Mouse (Mus musculus) limb, embryonic 14.5 days (tissue): ENCODE data around the gene Tbcb. TPM values are rescaled to one million over a fixed set of nuclear protein-coding genes. Genes with fewer than 3 reads are reported as not detected.
A peak's percentile ranks its signal among the peaks of the same experiment; 100 is the strongest.

ENCODE experiments used
- ATAC-seq: fragments of 200-750 bp; cut with Nextera tagmentation; 2 replicates; pipeline ENCODE4 v1.8.0; 2017; ENCODE audit warnings: low read depth, moderate number of reproducible peaks, moderate TSS enrichment; ENCODE audit not compliant: low FRiP score
- DNase-seq: peaks from one replicate; pipeline ENCODE4 v3.0.0-alpha.2; 2015; ENCODE audit warnings: low spot score
- H3K27ac ChIP-seq: fragments of 300-500 bp; sonication (generic); replicated peaks from 2 replicates; pipeline ENCODE4 v1.5.1; 2014; ENCODE audit warnings: low read depth, mild to moderate bottlenecking, low read length, moderate library complexity, mixed read lengths
- H3K27me3 ChIP-seq: fragments of 300-500 bp; sonication (generic); 2 replicates; pipeline ENCODE4 v1.6.1; 2014; ENCODE audit warnings: low read length, mixed read lengths; ENCODE audit not compliant: control insufficient read depth, insufficient read depth
- H3K36me3 ChIP-seq: fragments of 300-500 bp; sonication (generic); 2 replicates; pipeline ENCODE4 v1.6.1; 2014; ENCODE audit warnings: mild to moderate bottlenecking, low read length, moderate library complexity, mixed read lengths; ENCODE audit not compliant: control insufficient read depth, insufficient read depth
- H3K4me1 ChIP-seq: fragments of 300-500 bp; sonication (generic); 2 replicates; pipeline ENCODE4 v1.6.1; 2014; ENCODE audit warnings: antibody characterized with exemption, low read length, mixed read lengths; ENCODE audit not compliant: control insufficient read depth, insufficient read depth
- H3K4me2 ChIP-seq: fragments of 300-500 bp; sonication (generic); replicated peaks from 2 replicates; pipeline ENCODE4 v1.6.1; 2014; ENCODE audit warnings: low read depth, mild to moderate bottlenecking, low read length, moderate library complexity; ENCODE audit not compliant: severe bottlenecking
- H3K4me3 ChIP-seq: fragments of 300-500 bp; sonication (generic); replicated peaks from 2 replicates; pipeline ENCODE4 v1.5.1; 2014; ENCODE audit warnings: low read length
- H3K9ac ChIP-seq: fragments of 300-500 bp; sonication (generic); 2 replicates; pipeline ENCODE4 v1.6.1; 2014; ENCODE audit warnings: mild to moderate bottlenecking, low read depth, low read length, moderate library complexity; ENCODE audit not compliant: severe bottlenecking
- H3K9me3 ChIP-seq: fragments of 300-500 bp; sonication (generic); 2 replicates; pipeline ENCODE4 v1.6.1; 2016; ENCODE audit warnings: low read length; ENCODE audit not compliant: control insufficient read depth
- POLR2A ChIP-seq: fragments of 200-500 bp; IDR thresholded peaks from 2 replicates; pipeline ENCODE4 v1.8.0; 2012; ENCODE audit warnings: inconsistent platforms, mild to moderate bottlenecking, moderate library complexity, borderline replicate concordance; ENCODE audit not compliant: insufficient read depth, insufficient read length; ENCODE audit errors: extremely low read depth
- WGBS: fragments of 180-500 bp; shearing (Covaris S2); extraction: QIAGEN DNeasy Blood & Tissue Kit; methylation state at CpG from one replicate; pipeline ENCODE4 v1.1.7; 2014; 5-methylcytosine and 5-hydroxymethylcytosine counted together
- polyA plus RNA-seq, 2 experiments: library from polyadenylated mRNA; depleted of rRNA in 1 of 2; stranded (reverse) in 1 of 2; unstranded in 1 of 2; fragments of >200 nt; fragmentation: Nextera tagmentation in 1 of 2; extraction: Ambion mirVana in 1 of 2; gene quantifications; 2 replicates each; pipeline versions ENCODE4 v1.2.1 to v1.2.3; 2012 to 2014

The Tbcb gene
- polyA plus RNA-seq, 2 experiments = 90.3 to 185 TPM

- WGBS = 92% methylated on average over 15 of the region's 15 CpGs
- Histone ChIP-seq H3K4me3 (no peak overlapping the region), H3K27me3 (no peaks in the 10 kb centered on the region), H3K4me1 (peaks cover 10% of the 10 kb centered on the region), H3K36me3 (peaks cover 25% of the 10 kb centered on the region), H3K27ac (no peak overlapping the region), H3K9me3 (no peaks in the 10 kb centered on the region), H3K4me2 (no peak overlapping the region), H3K9ac (no peak overlapping the region)
- TF ChIP-seq POLR2A = no peak
- no peak for DNase-seq
- ATAC-seq = no peak
Measured at GRCm38 (mm10) chr7:30234276-30234858, 2.3 kb upstream of the Tbcb start.

GRCm38 (mm10) chr7:30233387-30233786, 1.3 kb upstream of the Tbcb start:
- ATAC-seq (no peak), DNase-seq (no peak)
- Histone ChIP-seq H3K4me3 (peak overlapping the region; percentile 80; the same call in 1 of the 2 replicates), H3K4me1 (peaks cover 10% of the 10 kb centered on the region), H3K27ac (no peak overlapping the region), H3K9me3 (no peaks in the 10 kb centered on the region), H3K36me3 (peaks cover 29% of the 10 kb centered on the region), H3K27me3 (no peaks in the 10 kb centered on the region), H3K4me2 (peak overlapping the region; percentile 82; the same call in 1 of the 2 replicates), H3K9ac (no peak overlapping the region)
- TF ChIP-seq POLR2A = no peak
- whole genome bisulfite sequencing = 87% methylated on average over 20 of the region's 20 CpGs

- peak overlapping the region; percentile 77 for H3K9ac ChIP-seq
- no peak for ATAC-seq
- 4% methylated on average over 24 of the region's 24 CpGs for WGBS
Measured at GRCm38 (mm10) chr7:30232631-30233148, 618 bp upstream of the Tbcb start.

GRCm38 (mm10) chr7:30231328-30231668, 774 bp downstream of the Tbcb start:
- no peak for TF ChIP-seq POLR2A
- DNase-seq = no peak
- H3K36me3 ChIP-seq = peaks cover 50% of the 10 kb centered on the region
- H3K27me3 ChIP-seq = no peaks in the 10 kb centered on the region
- H3K4me2 ChIP-seq = peak overlapping the region; percentile 82
- WGBS = 0% methylated on average over 16 of the region's 16 CpGs
- H3K4me1 ChIP-seq = peaks cover 10% of the 10 kb centered on the region
- H3K4me3 ChIP-seq = peak overlapping the region; percentile 80
- ATAC-seq = peak; percentile 31
- H3K9ac ChIP-seq = peak overlapping the region; percentile 77
- no peaks in the 10 kb centered on the region for H3K9me3 ChIP-seq
- 0 out of 2 replicates have a peak overlapping the region, but pooled peaks have one; percentile 38 for H3K27ac ChIP-seq

More at GRCm38 (mm10) chr7:30232631-30233148, 618 bp upstream of the Tbcb start:
- no peak for TF ChIP-seq POLR2A
- Histone ChIP-seq H3K27ac (peak overlapping the region; percentile 91), H3K9me3 (no peaks in the 10 kb centered on the region), H3K4me1 (peaks cover 10% of the 10 kb centered on the region), H3K4me2 (peak overlapping the region; percentile 82), H3K4me3 (peak overlapping the region; percentile 80), H3K27me3 (no peaks in the 10 kb centered on the region), H3K36me3 (peaks cover 36% of the 10 kb centered on the region)
- peak; percentile 73 for DNase-seq

- ATAC-seq (no peak), DNase-seq (no peak)
- Histone ChIP-seq H3K9ac (no peak overlapping the region), H3K27me3 (no peaks in the 10 kb centered on the region), H3K4me1 (peaks cover 4% of the 10 kb centered on the region), H3K36me3 (peaks cover 54% of the 10 kb centered on the region), H3K27ac (no peak overlapping the region), H3K4me3 (no peak overlapping the region), H3K9me3 (no peaks in the 10 kb centered on the region), H3K4me2 (no peak overlapping the region)
- TF ChIP-seq POLR2A = no peak
- 96% methylated on average over 12 of the region's 12 CpGs for WGBS
Measured at GRCm38 (mm10) chr7:30224206-30224605, 7.9 kb downstream of the Tbcb start.
